Mouse (Mus musculus): ENCODE measurements around the gene Ttll5. TPM values are rescaled to one million over a fixed set of nuclear protein-coding genes. Genes with fewer than 3 reads are reported as not detected.

Gene Ttll5
- polyA plus RNA-seq, 3 experiments from 2014 or later: 8.6 to 9.5 (median 8.7) TPM

- no peak for ATAC-seq
Observed at GRCm38 (mm10) chr12:86105546-86105945, 281.1 kb downstream of the Ttll5 start.

GRCm38 (mm10) chr12:86106086-86106485 lies 281.6 kb downstream of the Ttll5 start:
- no peak for ATAC-seq

GRCm38 (mm10) chr12:86107645-86108044 lies 283.2 kb downstream of the Ttll5 start:
- no peak for ATAC-seq

- no peak for ATAC-seq
Observed at GRCm38 (mm10) chr12:86109531-86109930, 285.1 kb downstream of the Ttll5 start.

GRCm38 (mm10) chr12:86110637-86111036 lies 286.2 kb downstream of the Ttll5 start:
- no peak for ATAC-seq

Other genes starting within 250 kb of the Ttll5 start
- under 1 TPM; 0.37 to 0.59 (median 0.58) TPM for gene Jdp2, start 225.6 kb upstream of the Ttll5 start, polyA plus RNA-seq (2017; shearing (Covaris generic))
- 100 to 1,000 TPM; 172 to 296 (median 268) TPM for gene Batf, start 138.0 kb upstream of the Ttll5 start, polyA plus RNA-seq (2017; shearing (Covaris generic))
- under 1 TPM; 0.58 to 0.74 (median 0.60) TPM for gene Flvcr2, start 78.1 kb upstream of the Ttll5 start, polyA plus RNA-seq (2017; shearing (Covaris generic))
- gene Erg28, start 109 bp upstream of the Ttll5 start, polyA plus RNA-seq (2017; shearing (Covaris generic)): 100 to 1,000 TPM; 134 to 173 (median 139) TPM

All from inflammation-experienced regulatory T-cells, adult 6 months (primary cell).